Mouse (Mus musculus) intestine, embryonic 16.5 days (tissue): Measurements from ENCODE around the gene Tshz2. TPM values are rescaled to one million over a fixed set of nuclear protein-coding genes. Genes with fewer than 3 reads are reported as not detected.
"Not testable (repeated sequence)": the region's sequence is repeated elsewhere in the genome, so short reads cannot be mapped to it uniquely, and the experiment has no call there.

ENCODE experiments used
- ATAC-seq: fragments of 200-750 bp; cut with Nextera tagmentation; 2 replicates; pipeline ENCODE4 v1.8.0; 2017; ENCODE audit warnings: moderate TSS enrichment, moderate library complexity
- H3K27ac ChIP-seq: fragments of 300-500 bp; sonication (generic); 2 replicates; pipeline ENCODE4 v1.5.1; 2014; ENCODE audit warnings: mild to moderate bottlenecking, low read length
- H3K27me3 ChIP-seq: fragments of 300-500 bp; sonication (generic); replicated peaks from 2 replicates; pipeline ENCODE4 v1.6.1; 2014; ENCODE audit warnings: low read length, control low read depth, mixed read lengths; ENCODE audit not compliant: control insufficient read depth, insufficient read depth
- H3K36me3 ChIP-seq: fragments of 300-500 bp; sonication (generic); 2 replicates; pipeline ENCODE4 v1.6.1; 2014; ENCODE audit warnings: low read length, control low read depth; ENCODE audit not compliant: control insufficient read depth, insufficient read depth
- H3K4me1 ChIP-seq: fragments of 300-500 bp; sonication (generic); 2 replicates; pipeline ENCODE4 v1.6.1; 2014; ENCODE audit warnings: low read length, control low read depth, mixed read lengths; ENCODE audit not compliant: control insufficient read depth, insufficient read depth
- H3K4me2 ChIP-seq: fragments of 300-500 bp; sonication (generic); 2 replicates; pipeline ENCODE4 v1.6.1; 2014; ENCODE audit warnings: low read depth, low read length, control low read depth
- H3K4me3 ChIP-seq: fragments of 300-500 bp; sonication (generic); 2 replicates; pipeline ENCODE4 v1.5.1; 2014; ENCODE audit warnings: mild to moderate bottlenecking, low read length
- H3K9ac ChIP-seq: fragments of 300-500 bp; sonication (generic); 2 replicates; pipeline ENCODE4 v1.6.1; 2014; ENCODE audit warnings: low read depth, low read length
- H3K9me3 ChIP-seq: fragments of 300-500 bp; sonication (generic); 2 replicates; pipeline ENCODE4 v1.6.1; 2016; ENCODE audit warnings: low read length, control low read depth; ENCODE audit not compliant: control insufficient read depth
- WGBS: fragments of 180-500 bp; shearing (Covaris S2); extraction: QIAGEN DNeasy Blood & Tissue Kit; methylation state at CpG from one replicate; pipeline ENCODE4 v1.1.7; 2014; 5-methylcytosine and 5-hydroxymethylcytosine counted together
- polyA plus RNA-seq: library from polyadenylated mRNA; unstranded; fragments of >200 nt; fragmentation: Nextera tagmentation; extraction: Ambion mirVana; gene quantifications from 2 replicates; pipeline ENCODE4 v1.2.1, GENCODE M21; 2015

The Tshz2 gene
- polyA plus RNA-seq, 1 experiment from 2014 or later, result 14.0 TPM

DNA sequence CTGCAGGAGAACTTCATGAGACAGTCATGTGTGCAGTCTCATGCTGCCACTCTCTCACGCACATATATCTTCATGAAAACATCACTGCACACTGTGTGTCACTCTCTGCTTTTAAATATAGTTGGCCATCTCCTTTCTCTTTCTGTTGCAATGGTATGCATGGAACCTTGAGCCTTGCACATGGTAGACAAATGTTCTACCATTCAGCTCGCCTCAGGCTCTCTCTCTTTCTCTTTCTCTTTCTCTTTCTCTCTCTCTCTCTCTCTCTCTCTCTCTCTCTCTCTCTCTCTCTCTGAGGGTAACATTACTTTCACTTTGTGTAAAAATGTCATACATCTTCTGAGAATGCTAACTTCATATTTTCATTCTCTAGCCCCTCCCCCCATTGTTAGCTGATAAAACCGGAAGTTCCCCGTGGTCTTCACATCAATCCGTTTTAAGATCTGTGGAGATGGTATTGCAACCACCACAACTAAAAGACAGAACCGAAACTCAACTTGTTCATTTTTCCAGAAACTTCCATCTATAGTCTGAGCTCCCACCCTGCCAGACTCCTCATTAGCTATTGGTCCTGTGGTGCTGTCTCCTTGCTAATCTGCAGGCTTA lies 146.0 kb downstream of the Tshz2 start:
- no peak for ATAC-seq
- H3K4me1 ChIP-seq, result peaks cover 24% of the 10 kb centered on the region

DNA sequence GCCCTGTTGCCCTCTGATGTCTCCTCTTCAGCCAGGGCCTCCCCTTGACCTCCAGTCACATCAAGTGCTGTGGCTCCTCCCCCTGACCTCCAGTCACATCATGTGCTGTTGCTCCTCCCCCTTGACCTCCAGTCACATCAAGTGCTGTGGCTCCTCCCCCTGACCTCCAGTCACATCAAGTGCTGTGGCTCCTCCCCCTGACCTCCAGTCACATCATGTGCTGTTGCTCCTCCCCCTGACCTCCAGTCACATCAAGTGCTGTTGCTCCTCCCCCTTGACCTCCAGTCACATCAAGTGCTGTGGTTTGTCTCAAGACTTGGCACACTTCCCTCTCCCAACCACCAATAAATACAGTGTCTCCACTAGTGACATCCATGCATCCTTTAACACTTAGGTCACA lies 148.9 kb downstream of the Tshz2 start:
- H3K4me3 ChIP-seq, H3K9ac ChIP-seq, H3K27ac ChIP-seq, H3K9me3 ChIP-seq, H3K27me3 ChIP-seq, ATAC-seq, H3K4me2 ChIP-seq, H3K36me3 ChIP-seq: not testable (repeated sequence)
- peaks cover 21% of the 10 kb centered on the region for H3K4me1 ChIP-seq

More for the DNA sequence above, 146.0 kb downstream of the Tshz2 start:
- Histone ChIP-seq H3K27ac (no peak overlapping the region), H3K36me3 (no peaks in the 10 kb centered on the region), H3K9ac (no peak overlapping the region), H3K27me3 (no peaks in the 10 kb centered on the region), H3K9me3 (no peaks in the 10 kb centered on the region), H3K4me3 (no peak overlapping the region), H3K4me2 (no peak overlapping the region)
- 86% methylated on average over 6 of the region's 6 CpGs for WGBS

DNA sequence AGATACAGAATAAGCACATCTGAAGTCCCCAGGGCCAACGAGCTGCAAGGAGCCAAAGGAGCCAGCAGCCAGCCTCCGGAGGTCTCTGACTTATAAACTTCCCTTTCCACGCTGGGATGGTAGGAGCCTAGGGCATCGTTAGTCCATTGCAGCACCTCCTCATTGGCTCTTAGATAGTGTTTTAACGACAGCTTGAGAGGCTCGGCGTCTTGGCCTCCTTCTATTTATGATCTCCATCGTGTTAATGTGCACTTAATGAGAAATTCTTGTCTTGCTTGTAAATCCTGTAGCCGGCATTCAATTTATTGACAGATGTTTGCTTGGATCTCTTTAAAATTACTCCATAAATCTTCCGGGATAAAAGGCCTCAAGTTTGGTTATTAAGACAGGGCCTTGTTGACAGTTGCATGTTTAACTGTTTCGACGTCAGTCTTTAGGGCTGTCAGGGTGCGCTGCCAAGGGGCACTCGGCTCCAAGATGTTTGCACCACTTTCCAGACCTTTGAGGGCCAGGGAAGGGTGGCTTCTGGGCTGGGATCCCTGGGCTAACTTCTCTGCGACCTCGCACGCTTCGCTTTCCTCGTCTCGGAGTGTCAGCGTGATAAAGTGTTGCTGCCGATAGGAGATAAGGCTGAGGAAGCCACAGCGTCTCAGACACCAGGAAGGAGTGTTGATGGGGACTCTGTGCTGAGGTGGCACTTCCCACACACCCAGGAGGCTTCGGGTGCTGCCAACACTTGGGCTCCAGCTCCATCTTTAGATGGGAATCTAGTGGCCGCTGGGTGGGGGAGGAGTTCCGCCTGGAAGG lies 150.3 kb downstream of the Tshz2 start:
- 42% methylated on average over 26 of the region's 26 CpGs for WGBS
- Histone ChIP-seq H3K4me3 (no peak overlapping the region), H3K9me3 (no peaks in the 10 kb centered on the region), H3K4me1 (peaks cover 13% of the 10 kb centered on the region), H3K36me3 (no peaks in the 10 kb centered on the region), H3K9ac (no peak overlapping the region), H3K27me3 (no peaks in the 10 kb centered on the region), H3K27ac (no peak overlapping the region), H3K4me2 (no peak overlapping the region)
- ATAC-seq, result no peak

DNA sequence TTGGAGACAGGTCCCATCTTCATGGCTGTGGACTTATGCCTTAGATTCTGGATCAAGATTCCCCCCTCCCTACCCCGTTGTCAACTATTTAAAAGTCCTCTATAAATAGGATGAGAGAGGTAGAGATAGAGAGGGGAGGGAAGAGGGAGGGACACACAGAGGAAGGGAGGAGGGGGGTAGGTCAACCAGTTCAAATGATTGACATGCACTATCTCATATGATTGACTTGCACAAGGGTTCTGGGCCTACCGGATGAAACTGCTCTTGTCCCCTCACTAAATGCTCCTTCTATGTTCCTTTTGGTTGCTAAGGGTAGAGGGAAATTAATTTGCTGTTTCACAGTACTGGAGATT lies 150.8 kb downstream of the Tshz2 start:
- no peak overlapping the region for H3K4me3 ChIP-seq
- H3K9me3 ChIP-seq, result no peaks in the 10 kb centered on the region
- WGBS, result 70% methylated on average over 2 of the region's 2 CpGs
- peaks cover 13% of the 10 kb centered on the region for H3K4me1 ChIP-seq
- H3K9ac ChIP-seq, result no peak overlapping the region
- no peak overlapping the region for H3K4me2 ChIP-seq
- no peaks in the 10 kb centered on the region for H3K36me3 ChIP-seq
- H3K27ac ChIP-seq, result no peak overlapping the region
- H3K27me3 ChIP-seq, result no peaks in the 10 kb centered on the region
- ATAC-seq, result no peak

DNA sequence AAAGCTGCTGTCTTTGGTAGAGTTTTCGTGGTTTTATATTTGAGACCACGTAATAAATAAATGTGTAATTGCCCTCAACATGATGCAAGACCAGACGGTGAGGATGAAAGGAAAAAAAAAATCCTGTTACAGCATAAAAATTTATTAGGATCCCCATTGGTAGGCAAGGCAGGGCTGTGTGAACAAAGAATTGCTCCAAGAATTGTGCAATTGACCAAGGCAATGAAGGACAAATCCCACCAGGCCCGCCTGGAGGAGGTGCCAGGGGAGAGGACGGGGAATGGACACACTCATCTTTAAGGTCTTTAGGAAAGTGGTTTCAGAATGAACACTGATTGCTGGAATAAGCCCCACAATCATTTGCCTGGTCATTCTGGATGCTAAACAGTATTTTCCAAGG lies 154.6 kb downstream of the Tshz2 start:
- H3K4me1 ChIP-seq, result peaks cover 20% of the 10 kb centered on the region
- no peak overlapping the region for H3K27ac ChIP-seq
- no peaks in the 10 kb centered on the region for H3K27me3 ChIP-seq
- H3K4me3 ChIP-seq, result no peak overlapping the region
- no peaks in the 10 kb centered on the region for H3K9me3 ChIP-seq
- no peak overlapping the region for H3K9ac ChIP-seq
- H3K4me2 ChIP-seq, result no peak overlapping the region
- WGBS, result 66% methylated on average over 5 of the region's 5 CpGs
- no peaks in the 10 kb centered on the region for H3K36me3 ChIP-seq
- ATAC-seq, result no peak

DNA sequence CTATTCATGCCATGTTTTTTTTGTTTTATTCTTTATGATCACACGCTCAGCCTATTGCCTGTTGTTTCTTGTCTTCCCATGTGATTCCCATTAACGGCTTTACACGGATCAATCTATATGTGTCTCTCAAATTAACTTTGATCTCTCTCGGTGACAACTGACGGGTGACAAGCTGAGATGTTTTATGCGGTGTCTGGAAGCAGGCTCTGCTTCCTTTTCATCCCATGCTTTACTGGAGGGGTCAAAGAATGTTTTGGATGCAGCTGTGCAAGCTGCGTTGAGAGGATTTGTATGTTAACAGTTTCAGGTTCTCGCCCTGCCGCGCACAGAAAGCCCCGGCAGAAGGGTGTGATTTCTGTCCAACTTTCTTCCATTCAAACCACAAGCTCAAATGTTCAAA lies 155.1 kb downstream of the Tshz2 start:
- H3K4me1 ChIP-seq, result peaks cover 15% of the 10 kb centered on the region
- H3K27me3 ChIP-seq, result no peaks in the 10 kb centered on the region
- 57% methylated on average over 11 of the region's 11 CpGs for WGBS
- H3K9ac ChIP-seq, result no peak overlapping the region
- H3K4me3 ChIP-seq, result no peak overlapping the region
- no peak overlapping the region for H3K27ac ChIP-seq
- no peak for ATAC-seq
- H3K4me2 ChIP-seq, result no peak overlapping the region
- H3K9me3 ChIP-seq, result no peaks in the 10 kb centered on the region
- no peaks in the 10 kb centered on the region for H3K36me3 ChIP-seq

DNA sequence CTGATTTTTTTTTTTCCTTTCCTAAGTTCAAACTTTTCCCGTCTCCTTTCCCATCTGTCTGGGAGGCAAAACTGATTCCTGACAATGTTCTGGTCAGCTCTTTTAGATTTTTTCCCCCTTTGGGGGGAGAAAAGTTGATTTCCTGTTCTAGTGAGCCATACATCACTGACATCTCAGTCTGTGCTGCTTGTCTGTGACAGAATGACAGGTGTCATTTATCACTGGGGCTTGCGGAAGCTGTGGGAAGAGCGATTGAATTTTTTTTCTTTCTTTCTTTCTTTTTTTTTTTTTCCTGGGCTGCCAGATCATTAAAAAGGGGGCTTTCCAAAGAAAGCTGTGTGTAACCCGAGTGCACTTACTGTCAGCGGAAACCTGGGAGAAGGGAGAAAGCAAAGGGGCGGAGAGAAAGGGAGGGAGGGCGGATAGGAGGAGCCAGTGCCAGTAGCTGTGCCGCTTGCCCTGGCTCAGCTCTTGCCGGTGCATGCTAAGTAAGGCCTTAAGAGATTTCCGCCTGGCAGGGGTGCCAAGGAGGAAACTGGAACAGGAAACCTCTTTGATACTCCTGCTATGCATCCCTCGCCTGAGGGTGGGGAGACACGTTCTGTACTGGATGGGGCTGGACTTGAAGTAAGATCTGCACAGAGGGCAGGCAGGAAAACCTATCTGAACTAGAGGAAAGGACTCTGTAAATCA lies 157.8 kb downstream of the Tshz2 start:
- Histone ChIP-seq H3K27ac (peak overlapping the region; percentile 47), H3K36me3 (no peaks in the 10 kb centered on the region), H3K4me2 (peak overlapping the region; percentile 57), H3K9me3 (no peaks in the 10 kb centered on the region), H3K9ac (peak overlapping the region; percentile 43), H3K27me3 (no peaks in the 10 kb centered on the region), H3K4me3 (peak overlapping the region; percentile 22), H3K4me1 (peaks cover 9% of the 10 kb centered on the region; the same call in 1 of the 2 replicates)
- WGBS, result 3% methylated on average over 12 of the region's 12 CpGs
- peak; percentile 89 for ATAC-seq

DNA sequence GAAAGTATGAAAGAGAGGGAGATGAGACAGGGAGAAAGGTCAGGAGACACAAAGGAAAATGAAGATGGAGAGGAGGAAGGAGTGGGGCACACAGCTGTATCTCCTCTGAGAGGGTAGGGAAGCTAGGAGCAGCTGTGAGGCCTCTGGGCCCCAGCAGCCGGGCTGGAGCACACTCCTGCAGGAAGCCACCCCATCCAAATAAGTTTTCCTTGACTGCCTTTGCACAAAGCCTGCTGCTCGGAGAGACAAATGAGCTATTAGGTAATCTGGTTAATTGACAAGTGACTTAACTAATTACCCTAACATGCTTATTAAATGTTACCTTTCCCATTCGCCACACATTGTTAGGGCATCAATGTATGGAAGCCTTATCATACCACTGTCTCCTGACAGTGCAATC lies 159.9 kb downstream of the Tshz2 start:
- no peak for ATAC-seq
- no peak overlapping the region for H3K9ac ChIP-seq
- no peak overlapping the region for H3K4me3 ChIP-seq
- peaks cover 13% of the 10 kb centered on the region; the same call in 1 of the 2 replicates for H3K4me1 ChIP-seq
- no peaks in the 10 kb centered on the region for H3K9me3 ChIP-seq
- no peak overlapping the region for H3K4me2 ChIP-seq
- H3K27me3 ChIP-seq, result no peaks in the 10 kb centered on the region
- H3K27ac ChIP-seq, result no peak overlapping the region
- 52% methylated on average over 3 of the region's 3 CpGs for WGBS
- H3K36me3 ChIP-seq, result no peaks in the 10 kb centered on the region

DNA sequence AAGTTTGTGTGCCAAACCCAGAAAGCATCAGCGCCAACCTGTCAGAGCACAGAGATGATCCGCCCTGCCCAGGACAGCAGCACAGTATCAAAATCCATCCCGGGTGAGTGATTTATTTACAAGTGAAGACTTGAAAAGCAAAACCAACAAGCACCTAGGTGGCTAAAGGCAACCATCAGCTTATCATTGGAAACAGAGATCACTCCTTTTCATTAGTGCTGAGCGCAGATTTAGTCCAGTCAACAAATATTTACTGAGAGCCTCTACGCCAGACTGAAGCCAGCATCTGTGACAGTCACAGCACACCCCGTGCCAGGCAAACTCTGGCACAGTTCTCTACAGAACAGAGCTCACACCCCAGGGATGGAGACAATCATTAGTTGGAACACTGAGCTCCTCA lies 169.4 kb downstream of the Tshz2 start:
- WGBS, result 82% methylated on average over 6 of the region's 6 CpGs

More for the DNA sequence above, 169.4 kb downstream of the Tshz2 start:
- Histone ChIP-seq H3K27me3 (no peaks in the 10 kb centered on the region), H3K9ac (no peak overlapping the region), H3K36me3 (no peaks in the 10 kb centered on the region), H3K4me3 (no peak overlapping the region), H3K9me3 (no peaks in the 10 kb centered on the region), H3K27ac (no peak overlapping the region), H3K4me2 (no peak overlapping the region), H3K4me1 (no peaks in the 10 kb centered on the region)
- no peak for ATAC-seq
